ENCODE assay signal across 20 mouse cellular contexts in the genomic region with DNA sequence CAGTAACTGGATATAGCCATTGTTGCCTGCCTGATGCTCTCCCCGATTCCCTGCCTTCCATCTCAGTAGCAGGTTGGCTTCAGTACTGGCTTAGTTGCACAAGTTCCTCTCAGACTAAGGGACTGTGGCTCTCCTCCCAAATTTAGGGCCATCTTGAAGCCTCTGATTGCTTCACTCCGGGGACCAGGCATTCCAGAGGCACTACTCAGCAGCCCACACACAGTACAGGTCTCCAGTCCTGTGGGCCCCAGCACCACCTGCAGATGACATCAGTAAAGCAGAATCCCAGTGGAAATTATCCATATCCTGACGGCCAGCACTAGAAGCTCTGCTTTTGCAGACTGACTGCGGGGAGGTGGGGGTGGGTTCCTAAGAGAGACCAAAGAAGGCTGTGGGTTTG. TPM values are rescaled to one million over a fixed set of nuclear protein-coding genes. Genes with fewer than 3 reads are reported as not detected.
DNase-seq lines count a peak whose midpoint lies in the region; ATAC-seq and TF ChIP-seq lines count a peak whose summit lies in the region.
"Had no signal": no experiment of that assay in that cellular context is flagged by ENCODE, and none has a peak within 500 bp of the region (broad histone marks: within the 10 kb centered on the region; RNA-seq: fewer than 3 reads in every experiment).

No protein-coding gene starts in this region.

- peaks cover 67% of the 10 kb centered on the region for H3K36me3 ChIP-seq in limb, embryonic 13.5 days
- H3K36me3 ChIP-seq in limb, embryonic 10.5 days, result peaks cover 78% of the 10 kb centered on the region

- H3K4me3 ChIP-seq in limb, embryonic 13.5 days, result no peak overlapping the region
- H3K4me3 ChIP-seq in limb, embryonic 10.5 days, result no peak overlapping the region
- H3K4me3 ChIP-seq: hindbrain, embryonic 12.5 days; liver, embryonic 13.5 days; neural tube, embryonic 13.5 days had no signal

- ATAC-seq in limb, embryonic 13.5 days (ENCODE audit: low FRiP score, low read depth), result peak; percentile 66
- peak; percentile 62 for ATAC-seq in Patski
- ATAC-seq: activated CD4-positive, CD25-positive, alpha-beta regulatory T cell, adult 4 months; intestine, postnatal 0 days; midbrain, embryonic 16.5 days had no signal

- CTCF ChIA-PET in Patski (lab: Charles Lee), result interaction anchor here (1.3 kb wide), 1 partner anchor 13 kb away, joined by 3 read pairs; no protein-coding TSS in a partner anchor

- in situ Hi-C loops in Patski (cut with MboI; ENCODE audit: low pct_unique_long_range_greater_than_20kb), result no loop called here

- H3K4me2 ChIP-seq in limb, embryonic 13.5 days (replicated peaks), result no peak overlapping the region
- H3K4me2 ChIP-seq: hindbrain, embryonic 12.5 days; liver, embryonic 13.5 days; neural tube, embryonic 13.5 days had no signal

- 0 out of 2 replicates have a peak, but pooled peaks cover 4% of the 10 kb centered on the region for H3K9me3 ChIP-seq in limb, embryonic 13.5 days
- no peaks in the 10 kb centered on the region for H3K9me3 ChIP-seq in limb, embryonic 10.5 days (replicated peaks)
- H3K9me3 ChIP-seq: hindbrain, embryonic 12.5 days; liver, embryonic 13.5 days; neural tube, embryonic 13.5 days had no signal

- no peak overlapping the region for H3K9ac ChIP-seq in limb, embryonic 13.5 days
- H3K9ac ChIP-seq: hindbrain, embryonic 12.5 days; liver, embryonic 13.5 days; neural tube, embryonic 13.5 days had no signal

- DNase-seq in limb, embryonic 10.5 days (ENCODE audit: low spot score), result no peak
- DNase-seq in 3T3-L1 (ENCODE audit: low read depth, low spot score) (peak; percentile 61), Patski (ENCODE audit: low read depth, low spot score) (no peak)
- DNase-seq in heart, postnatal 25 days (ENCODE audit: low spot score), result peak; percentile 48
- DNase-seq in kidney, adult 8-10 months, result no peak
- DNase-seq in thymus, postnatal 14 days, result no peak
- DNase-seq: adrenal gland, postnatal 36 days; cerebellum, adult 9-11 months; kidney, postnatal 14 days; layer of hippocampus, adult 9-11 months; liver, embryonic 13.5 days; right cerebral cortex, postnatal 4 days; thymus, adult 2 months had no signal

- H3K4me1 ChIP-seq in limb, embryonic 13.5 days, result 0 out of 2 replicates have a peak, but pooled peaks cover 15% of the 10 kb centered on the region
- peaks cover 16% of the 10 kb centered on the region for H3K4me1 ChIP-seq in limb, embryonic 10.5 days
- H3K4me1 ChIP-seq: hindbrain, embryonic 12.5 days; liver, embryonic 13.5 days had no signal

- peak overlapping the region; percentile 22; the same call in 1 of the 2 replicates for H3K27ac ChIP-seq in limb, embryonic 13.5 days
- H3K27ac ChIP-seq in limb, embryonic 10.5 days, result no peak overlapping the region
- H3K27ac ChIP-seq: hindbrain, embryonic 12.5 days; liver, embryonic 13.5 days; neural tube, embryonic 13.5 days had no signal

- no peaks in the 10 kb centered on the region for H3K27me3 ChIP-seq in limb, embryonic 13.5 days
- no peaks in the 10 kb centered on the region for H3K27me3 ChIP-seq in limb, embryonic 10.5 days (ENCODE audit: low read depth, poor library complexity, severe bottlenecking)
- H3K27me3 ChIP-seq in Patski, result no peaks in the 10 kb centered on the region
- H3K27me3 ChIP-seq: CH12.LX; hindbrain, embryonic 12.5 days; liver, embryonic 13.5 days; neural tube, embryonic 13.5 days had no signal

- POLR2A ChIA-PET in Patski (lab: Charles Lee), result interaction anchor here (0.6 to 1.0 kb wide), 2 partner anchors 19 to 54 kb away, joined by 3 read pairs; no protein-coding TSS in a partner anchor

- WGBS in limb, embryonic 13.5 days, result 61% methylated on average over 4 of the region's 4 CpGs
- WGBS in limb, embryonic 10.5 days, result 86% methylated on average over 4 of the region's 4 CpGs

- no peak for TF ChIP-seq CTCF in Patski (IDR thresholded peaks at IDR 0.05)

- intact Hi-C loops in heart, postnatal 25 days (cut with DNase I), result no loop called here

RNA-seq across cellular contexts. Expression of a gene that starts 10.4 kb away (rescaled TPM):
- 1.3 and 2.0 TPM in 2 replicates for polyA plus RNA-seq in limb, embryonic 13.5 days (2015; fragmentation: Nextera tagmentation; extraction: Ambion mirVana)
- polyA plus RNA-seq in limb, embryonic 10.5 days (2016; fragmentation: Nextera tagmentation; extraction: Ambion mirVana), result 0.23 and 0.56 TPM in 2 replicates
- polyA plus RNA-seq in Patski (2021), result 0.13 TPM
- total RNA-seq in heart, postnatal 25 days (2021), result 1 to 10 TPM; 2.3 to 5.4 TPM
- total RNA-seq: CH12.LX had no signal

RNA-seq across cellular contexts. Expression of a gene that starts 47.5 kb away (rescaled TPM):
- polyA plus RNA-seq in limb, embryonic 13.5 days (2015; fragmentation: Nextera tagmentation; extraction: Ambion mirVana), result 103 TPM in 2 replicates
- 108 and 115 TPM in 2 replicates for polyA plus RNA-seq in limb, embryonic 10.5 days (2016; fragmentation: Nextera tagmentation; extraction: Ambion mirVana)
- polyA plus RNA-seq in Patski (2021), result 54.2 TPM
- 10 to 100 TPM; 42.8 to 44.1 TPM for total RNA-seq in heart, postnatal 25 days (2021)

Comparison
In these comparisons a context has a peak if more than half of its experiments do, and no peak if none do; other contexts are left out.
1. DNase-seq: peak in 3T3-L1 (single experiment) and heart, postnatal 25 days (single experiment); none in limb, embryonic 10.5 days (single experiment), Patski (single experiment), kidney, adult 8-10 months (0 of 2) and thymus, postnatal 14 days (single experiment).